Mouse (Mus musculus): Measurements from ENCODE around the gene Kcnn4. TPM values are rescaled to one million over a fixed set of nuclear protein-coding genes. Genes with fewer than 3 reads are reported as not detected.

Kcnn4 gene
- total RNA-seq, 1 experiment, result 3.2 TPM

DNA sequence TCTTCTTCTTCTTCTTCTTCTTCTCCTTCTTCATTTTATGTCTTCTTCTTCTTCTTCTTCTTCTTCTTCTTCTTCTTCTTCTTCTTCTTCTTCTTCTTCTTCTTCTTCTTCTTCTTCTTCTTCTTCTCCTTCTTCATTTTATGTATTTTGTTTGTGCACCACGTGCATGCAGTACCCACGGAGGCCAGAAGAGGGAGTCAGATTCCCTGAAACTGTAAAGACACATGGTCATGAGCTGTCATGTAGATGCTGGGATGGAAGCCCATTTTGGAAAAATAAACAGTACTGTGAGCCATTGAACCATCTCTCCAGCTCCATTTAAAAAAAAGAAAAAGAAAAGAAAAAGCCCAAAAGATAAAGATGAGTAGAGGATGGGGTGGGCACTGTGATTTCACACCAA is 31.8 kb upstream of the Kcnn4 start:
- H3K9me3 ChIP-seq (ENCODE audit: control insufficient read depth, insufficient read depth, low read depth, low read length), result no peaks in the 10 kb centered on the region
- H3K4me3 ChIP-seq (ENCODE audit: insufficient read depth in 1 of 2, low read depth in 1 of 2, low read length in 2 of 2, poor library complexity in 1 of 2, severe bottlenecking in 1 of 2), result no peak overlapping the region
- no peak overlapping the region for H3K9ac ChIP-seq (ENCODE audit: insufficient read depth, low read depth, low read length, poor library complexity, severe bottlenecking)
- no peak overlapping the region for H3K27ac ChIP-seq (ENCODE audit: insufficient read depth, low read depth, low read length, poor library complexity, severe bottlenecking)
- no peaks in the 10 kb centered on the region for H3K36me3 ChIP-seq (ENCODE audit: control insufficient read depth, insufficient read depth, low read length, poor library complexity, severe bottlenecking)
- DNase-seq (ENCODE audit: low read depth, low spot score), result no peak
- in situ Hi-C loops (cut with MboI; ENCODE audit: low sequenced_read_pairs in 2 of 2, unreplicated experiment in 2 of 2), result no loop called here
- no peak for TF ChIP-seq ZNF384 (IDR thresholded peaks at IDR 0.05; ENCODE audit: low read depth, low read length)
- TF ChIP-seq CHD2 (IDR thresholded peaks at IDR 0.05; ENCODE audit: low read depth, low read length), result no peak
- TF ChIP-seq HCFC1 (IDR thresholded peaks at IDR 0.05; ENCODE audit: borderline replicate concordance, insufficient read depth, low read length), result no peak
- no peak for TF ChIP-seq MAFK (IDR thresholded peaks at IDR 0.05; ENCODE audit: insufficient read depth, low read depth, low read length)
- no peak for TF ChIP-seq ZC3H11A (IDR thresholded peaks at IDR 0.05; ENCODE audit: borderline replicate concordance, low read depth, low read length)
- H3K4me1 ChIP-seq (ENCODE audit: control insufficient read depth in 2 of 2, insufficient read depth in 2 of 2, low read length in 2 of 2, poor library complexity in 1 of 2), result no peaks in the 10 kb centered on the region

DNA sequence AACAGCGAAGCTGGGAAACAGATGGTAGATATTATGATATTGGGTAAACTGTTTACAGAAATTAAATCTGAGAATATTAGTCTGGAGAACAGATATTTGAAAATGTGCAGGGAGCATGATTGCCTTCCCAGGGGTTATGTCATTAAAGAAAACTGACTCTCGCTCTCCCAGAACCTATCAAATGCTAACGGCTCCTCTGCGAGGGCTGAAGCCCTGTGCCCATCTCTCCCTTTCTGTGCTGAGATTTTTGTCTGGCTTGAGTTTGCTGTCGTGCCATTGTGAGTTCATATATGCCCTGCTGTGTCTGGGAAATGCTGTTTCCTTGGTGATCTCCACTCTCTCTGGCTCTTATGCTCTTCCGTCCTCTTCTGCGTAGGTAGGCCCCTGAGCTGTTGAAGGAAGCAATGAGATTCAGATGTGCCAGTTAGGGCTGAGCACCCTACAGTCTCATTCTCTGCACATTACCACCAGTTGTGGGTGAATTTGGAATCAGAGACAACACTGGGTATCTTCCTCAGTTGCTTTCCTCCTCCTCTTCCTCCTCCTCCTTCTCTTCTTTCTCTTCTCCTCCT is 26.3 kb upstream of the Kcnn4 start:
- DNase-seq (ENCODE audit: low read depth, low spot score), result no peak
- H3K9me3 ChIP-seq (ENCODE audit: control insufficient read depth, insufficient read depth, low read depth, low read length), result no peaks in the 10 kb centered on the region
- H3K27ac ChIP-seq (ENCODE audit: insufficient read depth, low read depth, low read length, poor library complexity, severe bottlenecking), result no peak overlapping the region
- no peaks in the 10 kb centered on the region for H3K36me3 ChIP-seq (ENCODE audit: control insufficient read depth, insufficient read depth, low read length, poor library complexity, severe bottlenecking)
- in situ Hi-C loops (cut with MboI; ENCODE audit: low sequenced_read_pairs in 2 of 2, unreplicated experiment in 2 of 2), result no loop called here
- no peaks in the 10 kb centered on the region for H3K4me1 ChIP-seq (ENCODE audit: control insufficient read depth in 2 of 2, insufficient read depth in 2 of 2, low read length in 2 of 2, poor library complexity in 1 of 2)
- H3K9ac ChIP-seq (ENCODE audit: insufficient read depth, low read depth, low read length, poor library complexity, severe bottlenecking), result no peak overlapping the region
- TF ChIP-seq ZNF384 (IDR thresholded peaks at IDR 0.05; ENCODE audit: low read depth, low read length) (no peak), ZC3H11A (IDR thresholded peaks at IDR 0.05; ENCODE audit: borderline replicate concordance, low read depth, low read length) (no peak), MAFK (IDR thresholded peaks at IDR 0.05; ENCODE audit: insufficient read depth, low read depth, low read length) (no peak), CHD2 (IDR thresholded peaks at IDR 0.05; ENCODE audit: low read depth, low read length) (no peak), HCFC1 (IDR thresholded peaks at IDR 0.05; ENCODE audit: borderline replicate concordance, insufficient read depth, low read length) (no peak)
- no peak overlapping the region for H3K4me3 ChIP-seq (ENCODE audit: insufficient read depth in 1 of 2, low read depth in 1 of 2, low read length in 2 of 2, poor library complexity in 1 of 2, severe bottlenecking in 1 of 2)

- Histone ChIP-seq H3K4me1 (ENCODE audit: control insufficient read depth in 2 of 2, insufficient read depth in 2 of 2, low read length in 2 of 2, poor library complexity in 1 of 2) (peaks cover 0 to 2% of the 10 kb centered on the region in 2 experiments; a peak in 1 of 4 replicates), H3K27ac (ENCODE audit: insufficient read depth, low read depth, low read length, poor library complexity, severe bottlenecking) (no peak overlapping the region), H3K9me3 (ENCODE audit: control insufficient read depth, insufficient read depth, low read depth, low read length) (no peaks in the 10 kb centered on the region), H3K36me3 (ENCODE audit: control insufficient read depth, insufficient read depth, low read length, poor library complexity, severe bottlenecking) (no peaks in the 10 kb centered on the region), H3K9ac (ENCODE audit: insufficient read depth, low read depth, low read length, poor library complexity, severe bottlenecking) (no peak overlapping the region), H3K4me3 (ENCODE audit: insufficient read depth in 1 of 2, low read depth in 1 of 2, low read length in 2 of 2, poor library complexity in 1 of 2, severe bottlenecking in 1 of 2) (no peak overlapping the region)
- no peak for DNase-seq (ENCODE audit: low read depth, low spot score)
- in situ Hi-C loops (cut with MboI; ENCODE audit: low sequenced_read_pairs in 2 of 2, unreplicated experiment in 2 of 2), result no loop called here
- TF ChIP-seq HCFC1 (IDR thresholded peaks at IDR 0.05; ENCODE audit: borderline replicate concordance, insufficient read depth, low read length) (no peak), ZC3H11A (IDR thresholded peaks at IDR 0.05; ENCODE audit: borderline replicate concordance, low read depth, low read length) (no peak), MAFK (IDR thresholded peaks at IDR 0.05; ENCODE audit: insufficient read depth, low read depth, low read length) (no peak), CHD2 (IDR thresholded peaks at IDR 0.05; ENCODE audit: low read depth, low read length) (no peak)
These were observed 23.6 kb upstream of the Kcnn4 start for GRCm38 (mm10) chr7:24346444-24346843.

DNA sequence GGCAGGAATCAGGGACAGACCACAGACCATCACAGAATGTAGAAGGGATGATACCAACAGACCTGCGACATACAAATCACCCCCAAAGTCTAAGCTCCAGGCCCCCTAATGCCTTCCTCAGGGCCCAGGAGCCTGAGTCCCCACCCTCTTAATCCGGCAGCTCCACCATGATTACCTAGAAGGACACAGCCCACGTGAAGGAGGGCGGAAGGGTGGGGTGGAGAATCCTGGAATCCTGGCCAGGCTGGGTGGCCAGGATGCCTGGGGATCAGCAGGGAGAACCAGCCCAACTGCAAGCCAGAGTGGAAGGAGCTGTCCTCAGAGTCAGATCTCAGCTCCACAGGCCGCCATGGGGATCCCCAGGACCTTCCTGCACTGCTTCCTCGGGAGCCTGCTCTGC is 21.2 kb upstream of the Kcnn4 start, which contains the start of gene Lypd5:
TSS of gene Lypd5 (plus strand) at position 301 of the 400 bp plus-strand sequence.
- no peak for DNase-seq (ENCODE audit: low read depth, low spot score)
- in situ Hi-C loops (cut with MboI; ENCODE audit: low sequenced_read_pairs in 2 of 2, unreplicated experiment in 2 of 2), result no loop called here
- Histone ChIP-seq H3K27ac (ENCODE audit: insufficient read depth, low read depth, low read length, poor library complexity, severe bottlenecking) (no peak within 1 kb of the TSS), H3K36me3 (ENCODE audit: control insufficient read depth, insufficient read depth, low read length, poor library complexity, severe bottlenecking) (no peaks in the 10 kb centered on the region), H3K9me3 (ENCODE audit: control insufficient read depth, insufficient read depth, low read depth, low read length) (no peaks in the 10 kb centered on the region), H3K9ac (ENCODE audit: insufficient read depth, low read depth, low read length, poor library complexity, severe bottlenecking) (no peak within 1 kb of the TSS), H3K4me3 (ENCODE audit: insufficient read depth in 1 of 2, low read depth in 1 of 2, low read length in 2 of 2, poor library complexity in 1 of 2, severe bottlenecking in 1 of 2) (no peak within 1 kb of the TSS), H3K4me1 (ENCODE audit: control insufficient read depth in 2 of 2, insufficient read depth in 2 of 2, low read length in 2 of 2, poor library complexity in 1 of 2) (peaks cover 0 to 4% of the 10 kb centered on the region in 2 experiments; a peak in 1 of 4 replicates)
- TF ChIP-seq ZC3H11A (IDR thresholded peaks at IDR 0.05; ENCODE audit: borderline replicate concordance, low read depth, low read length), result no peak
- TF ChIP-seq CHD2 (IDR thresholded peaks at IDR 0.05; ENCODE audit: low read depth, low read length), result no peak
- no peak for TF ChIP-seq ZNF384 (IDR thresholded peaks at IDR 0.05; ENCODE audit: low read depth, low read length)
- no peak for TF ChIP-seq MAFK (IDR thresholded peaks at IDR 0.05; ENCODE audit: insufficient read depth, low read depth, low read length)
- no peak for TF ChIP-seq HCFC1 (IDR thresholded peaks at IDR 0.05; ENCODE audit: borderline replicate concordance, insufficient read depth, low read length)

All from ES-E14 (cell line).